8 mouse cellular contexts compared by ENCODE assay signal in the genomic region with DNA sequence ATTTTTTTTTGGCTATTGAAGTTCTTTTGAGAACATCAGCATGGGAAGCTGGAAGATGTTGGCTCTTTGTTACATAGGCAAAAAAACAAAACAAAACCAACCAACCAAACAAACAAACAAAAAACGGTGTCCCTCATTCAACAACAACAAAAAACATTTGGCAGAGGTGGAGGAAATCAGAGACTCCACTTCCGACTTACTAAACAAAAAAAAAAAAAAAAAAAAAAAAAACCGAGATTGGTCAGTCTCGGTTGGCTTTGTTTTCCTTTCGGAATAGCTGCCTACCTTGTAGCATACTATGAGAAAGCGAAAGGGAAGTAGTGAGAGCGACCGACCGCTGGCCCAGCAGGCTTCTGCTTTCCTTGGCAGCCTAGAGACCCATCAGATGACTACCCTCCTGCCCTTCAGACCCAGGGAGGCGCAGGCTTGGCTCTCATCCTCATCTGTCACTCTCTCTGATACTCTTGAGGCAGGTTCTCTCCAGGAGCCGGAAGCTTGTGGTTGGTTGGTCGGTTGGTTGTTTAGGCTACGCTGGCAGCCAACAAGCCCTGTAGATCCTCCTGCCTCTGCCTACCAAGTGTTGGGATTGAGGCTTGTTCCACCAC. TPM values are rescaled to one million over a fixed set of nuclear protein-coding genes. Genes with fewer than 3 reads are reported as not detected.
DNase-seq lines count a peak whose midpoint lies in the region; ATAC-seq and TF ChIP-seq lines count a peak whose summit lies in the region.

No protein-coding gene starts in this region.

- peak overlapping the region; percentile 92 for H3K9ac ChIP-seq in heart, embryonic 16.5 days (ENCODE audit: low read length)
- H3K9ac ChIP-seq in midbrain, embryonic 14.5 days (replicated peaks; ENCODE audit: low read length), result 0 out of 2 replicates have a peak overlapping the region, but pooled peaks have one; percentile 71

- peak; percentile 98 for DNase-seq in heart, adult 11 months
- no peak for DNase-seq in heart, postnatal 25 days (ENCODE audit: low spot score)
- peak; percentile 84 to 90 for DNase-seq in kidney, postnatal 36 days
- no peak for DNase-seq in midbrain, embryonic 14.5 days
- no peak for DNase-seq in left cerebral cortex, postnatal 14 days (ENCODE audit: low spot score in 2 of 2)
- DNase-seq in urinary bladder, postnatal 14 days (ENCODE audit: low spot score), result no peak

- no peak for ATAC-seq in heart, embryonic 16.5 days (replicated peaks; ENCODE audit: extremely low read depth, insufficient read depth, low FRiP score)
- no peak for ATAC-seq in midbrain, embryonic 14.5 days (ENCODE audit: low FRiP score, low TSS enrichment)

- peak overlapping the region; percentile 55 for H3K4me3 ChIP-seq in bone marrow, adult 2 months (replicated peaks; ENCODE audit: control insufficient read depth, low read depth, low read length)
- H3K4me3 ChIP-seq in heart, embryonic 16.5 days (ENCODE audit: low read length), result peak overlapping the region; percentile 82
- H3K4me3 ChIP-seq in midbrain, embryonic 14.5 days (replicated peaks; ENCODE audit: low read depth, low read length), result peak overlapping the region; percentile 58

- H3K9me3 ChIP-seq in heart, embryonic 16.5 days (replicated peaks; ENCODE audit: control insufficient read depth, low read length), result no peaks in the 10 kb centered on the region
- no peaks in the 10 kb centered on the region for H3K9me3 ChIP-seq in midbrain, embryonic 14.5 days (ENCODE audit: control insufficient read depth, low read length)

- peak overlapping the region; percentile 69 for H3K4me2 ChIP-seq in heart, embryonic 16.5 days (ENCODE audit: low read depth, low read length)
- peak overlapping the region; percentile 69 for H3K4me2 ChIP-seq in midbrain, embryonic 14.5 days (ENCODE audit: low read length)

- TF ChIP-seq CTCF in bone marrow, adult 2 months (IDR thresholded peaks at IDR 0.05; ENCODE audit: control insufficient read depth, insufficient read depth, low read length), result no peak

- peak overlapping the region; percentile 73 for H3K27ac ChIP-seq in bone marrow, adult 2 months (ENCODE audit: control insufficient read depth, insufficient read depth, low read depth, low read length, poor library complexity)
- H3K27ac ChIP-seq in heart, embryonic 16.5 days (ENCODE audit: low read length), result peak overlapping the region; percentile 93
- no peak overlapping the region for H3K27ac ChIP-seq in midbrain, embryonic 14.5 days (replicated peaks; ENCODE audit: low read depth, low read length)

- H3K27me3 ChIP-seq in heart, embryonic 16.5 days (ENCODE audit: control insufficient read depth, insufficient read depth, low read length), result no peaks in the 10 kb centered on the region
- H3K27me3 ChIP-seq in midbrain, embryonic 14.5 days (ENCODE audit: control insufficient read depth, insufficient read depth, low read length), result peaks cover 8% of the 10 kb centered on the region; the same call in 1 of the 2 replicates

- H3K36me3 ChIP-seq in heart, embryonic 16.5 days (ENCODE audit: control insufficient read depth, insufficient read depth), result 0 out of 2 replicates have a peak, but pooled peaks cover 2% of the 10 kb centered on the region
- H3K36me3 ChIP-seq in midbrain, embryonic 14.5 days (ENCODE audit: control insufficient read depth, insufficient read depth, low read length), result no peaks in the 10 kb centered on the region

- peaks cover 17% of the 10 kb centered on the region for H3K4me1 ChIP-seq in bone marrow, adult 2 months (ENCODE audit: control insufficient read depth, insufficient read depth, low read length)
- H3K4me1 ChIP-seq in heart, embryonic 16.5 days (ENCODE audit: control insufficient read depth, insufficient read depth, low read length), result peaks cover 37% of the 10 kb centered on the region
- peaks cover 29% of the 10 kb centered on the region for H3K4me1 ChIP-seq in midbrain, embryonic 14.5 days (ENCODE audit: control insufficient read depth, insufficient read depth, low read length)

- WGBS in bone marrow, adult 2 months, result 7% methylated on average over 13 of the region's 13 CpGs
- WGBS in heart, embryonic 16.5 days, result 62% methylated on average over 13 of the region's 13 CpGs
- WGBS in midbrain, embryonic 14.5 days, result 84% methylated on average over 13 of the region's 13 CpGs

- intact Hi-C loops in heart, postnatal 25 days (cut with DNase I), result loop anchor here (2.0 kb wide), 1 partner anchor 13 kb away; no protein-coding TSS in a partner anchor
- intact Hi-C loops in left cerebral cortex, postnatal 14 days (cut with DNase I), result no loop called here

- TF ChIP-seq POLR2A in bone marrow, adult 2 months (IDR thresholded peaks at IDR 0.05; ENCODE audit: borderline replicate concordance, control insufficient read depth, low read depth, low read length), result no peak

RNA-seq across cellular contexts. Expression of gene Ccdc12, which starts 1.3 kb away (rescaled TPM):
- 10 to 100 TPM; 61.6 to 66.8 TPM for total RNA-seq in heart, postnatal 25 days (2021)
- 90.8 and 168 TPM in 2 replicates for polyA plus RNA-seq in bone marrow, adult 2 months (2011; ENCODE audit: insufficient read depth, insufficient read length, low replicate concordance, missing spikeins)
- 139 and 147 TPM in 2 replicates for polyA plus RNA-seq in heart, embryonic 16.5 days (2015; fragmentation: Nextera tagmentation; extraction: Ambion mirVana)
- polyA plus RNA-seq in midbrain, embryonic 14.5 days (2014; fragmentation: Nextera tagmentation; extraction: Ambion mirVana), result 106 and 122 TPM in 2 replicates
- total RNA-seq in left cerebral cortex, postnatal 14 days (2021), result 10 to 100 TPM; 44.8 to 58.6 TPM

RNA-seq across cellular contexts. Expression of gene Nbeal2, which starts 3.6 kb away (rescaled TPM):
- 1 to 10 TPM; 8.2 to 8.7 TPM for total RNA-seq in heart, postnatal 25 days (2021)
- 46.2 and 119 TPM in 2 replicates for polyA plus RNA-seq in bone marrow, adult 2 months (2011; ENCODE audit: insufficient read depth, insufficient read length, low replicate concordance, missing spikeins)
- 3.3 and 3.8 TPM in 2 replicates for polyA plus RNA-seq in heart, embryonic 16.5 days (2015; fragmentation: Nextera tagmentation; extraction: Ambion mirVana)
- polyA plus RNA-seq in midbrain, embryonic 14.5 days (2014; fragmentation: Nextera tagmentation; extraction: Ambion mirVana), result 3.6 and 5.3 TPM in 2 replicates
- total RNA-seq in left cerebral cortex, postnatal 14 days (2021), result 1 to 10 TPM; 5.9 to 8.9 TPM

RNA-seq across cellular contexts. Expression of gene Nradd, which starts 33.3 kb away (rescaled TPM):
- total RNA-seq in heart, postnatal 25 days (2021), result 1 to 10 TPM; 1.1 to 2.0 TPM
- 13.3 and 23.7 TPM in 2 replicates for polyA plus RNA-seq in bone marrow, adult 2 months (2011; ENCODE audit: insufficient read depth, insufficient read length, low replicate concordance, missing spikeins)
- 16.4 and 17.2 TPM in 2 replicates for polyA plus RNA-seq in heart, embryonic 16.5 days (2015; fragmentation: Nextera tagmentation; extraction: Ambion mirVana)
- 22.2 and 33.7 TPM in 2 replicates for polyA plus RNA-seq in midbrain, embryonic 14.5 days (2014; fragmentation: Nextera tagmentation; extraction: Ambion mirVana)
- 1 to 10 TPM in 1 of 2 experiments, under 1 TPM in 1; 0.70 to 1.3 TPM for total RNA-seq in left cerebral cortex, postnatal 14 days (2021)

Comparison
In these comparisons a context has a peak if more than half of its experiments do, and no peak if none do; other contexts are left out.
1. DNase-seq: peak in heart, adult 11 months (single experiment) and kidney, postnatal 36 days (2 of 2); none in heart, postnatal 25 days (single experiment), midbrain, embryonic 14.5 days (single experiment), left cerebral cortex, postnatal 14 days (0 of 2) and urinary bladder, postnatal 14 days (single experiment).
2. Peak in every context shown above with its lines, with median percentiles within 50 percentile points of each other: H3K4me3 ChIP-seq.